Mouse (Mus musculus) hindbrain, embryonic 15.5 days (tissue): ENCODE results near the gene Spc24. TPM values are rescaled to one million over a fixed set of nuclear protein-coding genes. Genes with fewer than 3 reads are reported as not detected.
"Not testable (repeated sequence)": the region's sequence is repeated elsewhere in the genome, so short reads cannot be mapped to it uniquely, and the experiment has no call there.

Source experiments
- ATAC-seq: fragments of 200-750 bp; cut with Nextera tagmentation; 2 replicates; pipeline ENCODE4 v1.8.0; 2017; ENCODE audit warnings: low read depth, moderate number of reproducible peaks, moderate TSS enrichment; ENCODE audit not compliant: low FRiP score
- H3K27ac ChIP-seq: fragments of 300-500 bp; sonication (generic); replicated peaks from 2 replicates; pipeline ENCODE4 v1.5.1; 2015; ENCODE audit warnings: mild to moderate bottlenecking, inconsistent platforms
- H3K27me3 ChIP-seq: fragments of 300-500 bp; sonication (generic); 2 replicates; pipeline ENCODE4 v1.6.1; 2015; ENCODE audit warnings: control low read depth, inconsistent platforms
- H3K36me3 ChIP-seq: fragments of 300-500 bp; sonication (generic); 2 replicates; pipeline ENCODE4 v1.6.1; 2015; ENCODE audit warnings: control low read depth, inconsistent platforms
- H3K4me1 ChIP-seq: fragments of 300-500 bp; sonication (generic); replicated peaks from 2 replicates; pipeline ENCODE4 v1.6.1; 2015; ENCODE audit warnings: control low read depth, inconsistent platforms
- H3K4me2 ChIP-seq: fragments of 300-500 bp; sonication (generic); 2 replicates; pipeline ENCODE4 v1.6.1; 2015; ENCODE audit warnings: moderate library complexity, mild to moderate bottlenecking, inconsistent platforms
- H3K4me3 ChIP-seq: fragments of 300-500 bp; sonication (generic); 2 replicates; pipeline ENCODE4 v1.5.1; 2015; ENCODE audit warnings: mild to moderate bottlenecking, inconsistent platforms
- H3K9ac ChIP-seq: fragments of 300-500 bp; sonication (generic); 2 replicates; pipeline ENCODE4 v1.6.1; 2015; ENCODE audit warnings: inconsistent platforms
- H3K9me3 ChIP-seq: fragments of 300-500 bp; sonication (generic); 2 replicates; pipeline ENCODE4 v1.6.1; 2016; ENCODE audit warnings: control low read depth, inconsistent platforms
- WGBS: fragments of 180-500 bp; shearing (Covaris S2); methylation state at CpG from one replicate; pipeline ENCODE4 v1.1.7; 2015; 5-methylcytosine and 5-hydroxymethylcytosine counted together
- polyA plus RNA-seq: library from polyadenylated mRNA; unstranded; fragments of >200 nt; fragmentation: Nextera tagmentation; extraction: Ambion mirVana; gene quantifications from 2 replicates; pipeline ENCODE4 v1.2.1, GENCODE M21; 2015

Spc24 gene
- polyA plus RNA-seq, 1 experiment from 2014 or later: 26.4 TPM

DNA sequence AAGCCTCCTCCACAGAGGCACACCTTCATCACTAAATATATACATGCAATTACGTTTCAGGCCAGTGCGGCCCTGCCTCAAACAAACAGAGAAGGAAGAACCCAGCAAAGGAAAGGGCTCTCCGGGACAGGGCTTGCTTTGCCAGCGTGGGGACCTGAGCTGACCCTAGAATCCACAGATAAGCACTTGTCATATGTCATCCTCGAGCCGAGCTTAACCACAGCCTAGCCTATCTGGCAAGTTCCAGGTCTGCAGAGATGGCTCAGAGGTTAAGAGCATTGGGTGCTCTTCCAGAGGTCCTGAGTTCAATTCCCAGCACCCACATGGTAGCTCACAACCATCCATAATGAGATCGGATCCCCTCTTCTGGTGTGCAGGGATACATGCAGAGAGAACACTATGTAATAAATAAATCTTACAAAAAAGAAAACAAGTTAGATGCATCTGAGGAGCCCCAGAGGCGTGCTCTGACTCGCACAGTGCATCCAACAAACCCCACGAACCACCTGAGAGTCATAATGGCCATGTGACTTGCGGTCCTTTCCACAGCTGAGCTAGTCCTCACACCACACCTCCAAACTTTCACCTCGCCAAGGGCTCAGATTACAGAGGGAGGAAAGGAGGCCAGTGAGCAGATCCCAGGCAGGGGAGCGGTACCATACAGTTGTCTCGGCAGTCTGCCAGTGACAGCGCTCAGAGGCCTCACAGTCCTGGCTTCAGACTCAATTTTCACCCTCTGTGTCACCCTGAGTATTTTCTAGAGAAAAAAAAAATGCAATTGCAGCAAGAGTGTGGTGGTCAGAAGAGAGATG lies 21.8 kb upstream of the Spc24 start:
- H3K27me3 ChIP-seq: no peaks in the 10 kb centered on the region
- H3K9ac ChIP-seq: no peak overlapping the region
- 83% methylated on average over 15 of the region's 15 CpGs for WGBS
- no peak for ATAC-seq
- H3K4me1 ChIP-seq: no peaks in the 10 kb centered on the region
- no peaks in the 10 kb centered on the region for H3K9me3 ChIP-seq
- 0 out of 2 replicates have a peak, but pooled peaks cover 4% of the 10 kb centered on the region for H3K36me3 ChIP-seq
- no peak overlapping the region for H3K27ac ChIP-seq
- no peak overlapping the region for H3K4me2 ChIP-seq
- no peak overlapping the region for H3K4me3 ChIP-seq

- WGBS: 95% methylated on average over 3 of the region's 3 CpGs
- H3K4me2 ChIP-seq: no peak overlapping the region
- ATAC-seq: no peak
- H3K4me1 ChIP-seq: no peaks in the 10 kb centered on the region
- no peak overlapping the region for H3K27ac ChIP-seq
- 0 out of 2 replicates have a peak, but pooled peaks cover 4% of the 10 kb centered on the region for H3K36me3 ChIP-seq
- no peak overlapping the region for H3K4me3 ChIP-seq
- H3K9me3 ChIP-seq: no peaks in the 10 kb centered on the region
- H3K9ac ChIP-seq: no peak overlapping the region
- no peaks in the 10 kb centered on the region for H3K27me3 ChIP-seq
Observed at GRCm38 (mm10) chr9:21777726-21778125, 17.6 kb upstream of the Spc24 start.

GRCm38 (mm10) chr9:21774353-21774752 lies 14.2 kb upstream of the Spc24 start:
- WGBS: 89% methylated on average over 16 of the region's 16 CpGs
- Histone ChIP-seq H3K9me3 (no peaks in the 10 kb centered on the region), H3K27me3 (no peaks in the 10 kb centered on the region), H3K36me3 (0 out of 2 replicates have a peak, but pooled peaks cover 4% of the 10 kb centered on the region), H3K4me3 (no peak overlapping the region), H3K27ac (no peak overlapping the region), H3K4me2 (no peak overlapping the region), H3K4me1 (no peaks in the 10 kb centered on the region), H3K9ac (no peak overlapping the region)
- ATAC-seq: no peak

GRCm38 (mm10) chr9:21773396-21773795 lies 13.3 kb upstream of the Spc24 start:
- H3K4me3 ChIP-seq, H3K9ac ChIP-seq, H3K36me3 ChIP-seq, H3K27me3 ChIP-seq, ATAC-seq, H3K27ac ChIP-seq, H3K4me1 ChIP-seq, H3K4me2 ChIP-seq, H3K9me3 ChIP-seq: not testable (repeated sequence)
- 84% methylated on average over 5 of the region's 5 CpGs for WGBS

- Histone ChIP-seq H3K4me1 (peaks cover 17% of the 10 kb centered on the region; the same call in 1 of the 2 replicates), H3K27me3 (no peaks in the 10 kb centered on the region), H3K4me3 (no peak overlapping the region), H3K27ac (no peak overlapping the region), H3K36me3 (no peaks in the 10 kb centered on the region), H3K9me3 (no peaks in the 10 kb centered on the region), H3K4me2 (no peak overlapping the region), H3K9ac (no peak overlapping the region)
- WGBS: 71% methylated on average over 26 of the region's 26 CpGs
- ATAC-seq: no peak; the same call in 1 of the 2 replicates
Observed at GRCm38 (mm10) chr9:21769558-21770183, 9.6 kb upstream of the Spc24 start.

DNA sequence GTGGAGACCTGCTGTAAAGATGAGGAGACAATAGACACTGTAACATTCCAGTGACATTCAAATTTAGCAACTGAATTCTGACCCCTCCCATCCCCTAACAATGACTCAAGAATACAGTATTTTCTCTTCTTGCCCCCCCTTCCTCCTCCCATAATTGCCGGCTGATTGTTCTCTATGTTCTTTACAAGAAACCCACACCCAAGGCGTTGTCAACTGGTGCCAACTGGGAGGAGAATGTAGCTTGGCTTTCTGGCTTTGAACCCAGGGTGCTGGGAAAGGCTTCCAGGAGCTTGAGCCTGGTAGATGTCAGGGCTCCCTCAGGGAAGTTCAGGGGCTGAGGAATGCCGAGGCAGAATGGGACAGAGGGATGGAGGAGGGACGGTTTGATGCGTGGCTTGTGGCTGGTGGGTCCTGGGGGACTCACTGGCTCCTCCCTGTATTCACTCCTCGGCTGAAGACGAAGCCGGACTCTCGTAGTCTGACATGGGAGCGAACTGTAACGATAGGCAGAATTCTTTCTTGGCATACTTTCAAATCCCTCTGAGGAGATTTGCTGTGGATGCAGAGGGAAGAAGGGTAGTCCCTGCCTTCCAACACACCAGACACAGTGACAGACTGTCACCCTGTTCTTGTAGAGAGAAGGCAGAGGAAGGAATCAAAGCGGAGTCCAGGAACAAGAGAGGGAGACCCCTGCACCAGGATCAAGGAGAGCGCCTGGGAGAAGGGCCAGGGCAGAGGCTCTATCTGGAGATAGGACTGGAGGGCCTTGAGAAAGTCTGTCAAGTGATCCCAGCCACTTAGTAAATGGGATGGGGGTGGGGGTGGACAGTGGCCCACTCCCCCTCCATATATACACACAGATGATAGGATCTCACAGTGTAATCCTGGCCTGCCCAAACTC lies 8.7 kb upstream of the Spc24 start:
- no peak for ATAC-seq
- no peaks in the 10 kb centered on the region for H3K27me3 ChIP-seq
- H3K4me1 ChIP-seq: peaks cover 17% of the 10 kb centered on the region; the same call in 1 of the 2 replicates
- no peaks in the 10 kb centered on the region for H3K36me3 ChIP-seq
- no peak overlapping the region for H3K4me3 ChIP-seq
- peak overlapping the region; percentile 11; the same call in 1 of the 2 replicates for H3K9ac ChIP-seq
- 27% methylated on average over 13 of the region's 13 CpGs for WGBS
- peak overlapping the region; percentile 31; the same call in 1 of the 2 replicates for H3K27ac ChIP-seq
- H3K9me3 ChIP-seq: no peaks in the 10 kb centered on the region
- H3K4me2 ChIP-seq: no peak overlapping the region

GRCm38 (mm10) chr9:21767896-21768295 lies 7.8 kb upstream of the Spc24 start:
- Histone ChIP-seq H3K9ac (no peak overlapping the region), H3K4me3 (no peak overlapping the region), H3K27me3 (no peaks in the 10 kb centered on the region), H3K27ac (0 out of 2 replicates have a peak overlapping the region, but pooled peaks have one; percentile 12), H3K4me2 (no peak overlapping the region), H3K4me1 (peaks cover 17% of the 10 kb centered on the region; the same call in 1 of the 2 replicates), H3K9me3 (no peaks in the 10 kb centered on the region), H3K36me3 (no peaks in the 10 kb centered on the region)
- no peak for ATAC-seq
- WGBS: 72% methylated on average over 11 of the region's 11 CpGs

DNA sequence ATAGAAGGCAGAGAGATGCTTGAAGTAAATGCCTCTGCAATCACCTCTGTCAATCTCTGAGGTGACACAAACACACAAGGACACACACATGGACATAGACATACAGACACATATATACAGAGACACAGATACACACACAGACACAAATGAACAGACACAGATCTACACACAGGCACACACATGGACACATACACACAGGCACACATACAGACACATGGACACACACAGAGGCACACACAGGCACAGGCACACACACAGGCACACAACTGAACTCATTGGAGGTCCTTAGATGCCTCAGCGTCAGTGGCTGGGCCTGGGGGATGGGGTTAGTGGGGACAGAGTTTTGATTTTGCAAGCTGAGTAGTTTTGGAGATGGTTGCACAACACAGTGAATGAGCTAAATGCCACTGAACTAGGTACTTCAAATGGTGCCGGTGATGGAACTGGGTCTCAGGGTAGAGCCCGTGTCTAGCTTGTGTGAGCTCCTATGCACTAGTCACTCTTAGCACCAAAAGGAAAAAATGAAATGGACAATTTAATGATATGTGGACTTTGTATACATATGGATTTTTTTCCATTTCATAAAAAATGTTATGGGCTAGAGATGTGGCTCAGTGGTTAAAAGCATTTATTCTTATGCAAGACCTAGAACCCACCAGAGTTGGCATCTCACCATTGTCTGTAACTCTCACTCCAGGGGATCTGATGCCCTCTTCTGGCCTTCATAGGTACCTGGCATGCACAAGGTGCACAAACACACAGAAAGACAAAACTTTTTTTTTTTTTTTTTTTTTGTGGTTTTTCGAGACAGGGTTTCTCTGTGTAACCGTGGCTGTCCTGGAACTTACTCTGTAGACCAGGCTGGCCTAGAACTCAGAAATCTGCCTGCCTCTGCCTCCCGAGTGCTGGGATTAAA lies 4.2 kb upstream of the Spc24 start:
- ATAC-seq: no peak

GRCm38 (mm10) chr9:21762135-21762534 lies 2.0 kb upstream of the Spc24 start:
- peaks cover 15% of the 10 kb centered on the region for H3K4me1 ChIP-seq
- no peaks in the 10 kb centered on the region for H3K36me3 ChIP-seq
- H3K9ac ChIP-seq: no peak overlapping the region
- H3K4me3 ChIP-seq: no peak overlapping the region
- ATAC-seq: no peak
- no peak overlapping the region for H3K27ac ChIP-seq
- H3K27me3 ChIP-seq: no peaks in the 10 kb centered on the region
- H3K4me2 ChIP-seq: no peak overlapping the region
- H3K9me3 ChIP-seq: no peaks in the 10 kb centered on the region

More for the DNA sequence above, 4.2 kb upstream of the Spc24 start:
- no peaks in the 10 kb centered on the region for H3K9me3 ChIP-seq
- H3K9ac ChIP-seq: no peak overlapping the region
- H3K27me3 ChIP-seq: no peaks in the 10 kb centered on the region
- 98% methylated on average over 6 of the region's 6 CpGs for WGBS
- H3K4me3 ChIP-seq: no peak overlapping the region
- peaks cover 28% of the 10 kb centered on the region for H3K4me1 ChIP-seq
- H3K27ac ChIP-seq: no peak overlapping the region
- no peak overlapping the region for H3K4me2 ChIP-seq
- H3K36me3 ChIP-seq: no peaks in the 10 kb centered on the region

GRCm38 (mm10) chr9:21759718-21760117 lies 385 bp downstream of the Spc24 start:
- no peak overlapping the region for H3K27ac ChIP-seq
- H3K27me3 ChIP-seq: no peaks in the 10 kb centered on the region
- no peaks in the 10 kb centered on the region for H3K36me3 ChIP-seq
- peak overlapping the region; percentile 97 for H3K4me2 ChIP-seq
- under 1% methylated on average over 20 of the region's 20 CpGs for WGBS
- no peak for ATAC-seq
- H3K9me3 ChIP-seq: no peaks in the 10 kb centered on the region
- H3K9ac ChIP-seq: peak overlapping the region; percentile 46
- peak overlapping the region; percentile 61 for H3K4me3 ChIP-seq
- peaks cover 15% of the 10 kb centered on the region for H3K4me1 ChIP-seq
